Mouse (Mus musculus): Measurements from ENCODE around the gene Serpinb9. TPM values are rescaled to one million over a fixed set of nuclear protein-coding genes. Genes with fewer than 3 reads are reported as not detected.
"Not testable (repeated sequence)": the region's sequence is repeated elsewhere in the genome, so short reads cannot be mapped to it uniquely, and the experiment has no call there.

The Serpinb9 gene
- total RNA-seq (2021), result 1 to 10 TPM; 3.6 to 3.9 TPM
- long read RNA-seq, experiment 1, transcript Serpinb9-201 (7 exons, 3,397 nt), result major isoform, 5 of 5 reads
- long read RNA-seq, experiment 1, partial matches to known transcripts, result 0 of 5 reads
- long read RNA-seq, experiment 1, other reads (novel, unspliced or antisense), result 0 of 5 reads
- long read RNA-seq, experiment 2, partial matches to known transcripts, result 0 of 1 reads
- long read RNA-seq, experiment 2, other reads (novel, unspliced or antisense), result 0 of 1 reads

DNA sequence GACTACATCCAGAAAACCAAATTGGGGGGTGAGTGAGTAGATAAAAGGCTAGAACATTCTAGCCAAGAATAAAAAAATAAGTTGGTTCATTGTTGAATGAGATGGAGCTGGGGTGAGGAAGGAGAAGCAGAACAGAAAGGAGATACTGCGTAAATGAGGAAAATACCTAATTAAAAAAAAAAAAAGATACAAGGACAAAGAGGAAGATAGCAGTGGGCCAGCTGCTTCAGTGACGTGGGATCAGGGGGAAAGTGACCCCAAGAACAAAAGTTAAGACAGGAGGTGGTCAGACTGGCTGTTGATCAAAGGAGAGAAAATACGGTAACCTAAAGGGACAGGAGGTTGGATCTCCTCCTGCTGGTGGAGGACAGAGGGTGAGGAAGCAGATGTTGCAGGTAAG lies at the start of gene Serpinb9:
Gene Serpinb9, plus strand, starts transcription at position 301 of the 400 bp plus-strand sequence.
- no peak for DNase-seq

- DNase-seq, result no peak
Observed at GRCm38 (mm10) chr13:32956537-32956936, 46.5 kb upstream of the Serpinb9 start.

DNA sequence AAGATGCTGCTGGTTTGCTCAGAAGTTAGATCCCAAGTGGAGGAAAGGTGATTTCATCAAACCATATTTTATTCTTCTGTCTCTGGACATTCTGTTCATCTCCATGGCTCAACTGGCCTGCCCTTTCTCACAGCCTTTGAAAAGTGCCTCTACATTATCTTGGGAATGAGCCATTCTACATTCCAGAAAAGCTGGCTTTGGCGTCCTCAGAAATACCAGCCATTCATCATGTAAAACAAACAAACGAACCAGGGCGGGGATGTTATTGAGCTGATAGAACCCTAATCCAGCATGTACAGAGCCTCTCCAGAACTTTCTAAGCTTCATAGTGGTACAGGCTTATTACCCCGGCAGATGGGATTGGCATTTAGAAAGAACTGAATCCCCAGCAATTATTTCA lies 45.1 kb upstream of the Serpinb9 start:
- no peak for DNase-seq

DNA sequence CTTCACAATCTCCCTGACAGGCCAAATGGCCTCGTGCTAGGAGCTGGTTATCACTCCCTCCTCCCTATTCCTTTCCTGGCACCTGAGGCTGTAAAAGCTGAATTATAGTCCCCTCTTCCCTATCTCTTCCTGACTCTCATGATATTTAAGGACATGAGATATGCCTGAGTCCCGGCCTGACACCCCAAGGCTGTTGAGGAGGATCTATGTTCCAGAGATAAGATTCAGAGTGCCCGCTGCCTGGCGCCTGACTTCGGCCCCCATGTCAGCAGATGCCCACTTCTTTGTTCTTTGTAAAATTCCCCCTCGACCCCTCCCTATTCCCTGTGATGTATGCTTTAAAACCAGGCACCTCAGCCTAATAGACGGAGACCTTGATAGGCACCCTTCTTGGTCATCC lies 44.5 kb upstream of the Serpinb9 start:
- DNase-seq, result not testable (repeated sequence)

GRCm38 (mm10) chr13:32963990-32964753 lies 38.9 kb upstream of the Serpinb9 start:
- DNase-seq, result no peak

GRCm38 (mm10) chr13:32964989-32965811 lies 37.9 kb upstream of the Serpinb9 start, which contains the start of gene Serpinb6b:
Serpinb6b (plus strand) TSS chr13:32965209.
- peak; percentile 10 for DNase-seq

DNA sequence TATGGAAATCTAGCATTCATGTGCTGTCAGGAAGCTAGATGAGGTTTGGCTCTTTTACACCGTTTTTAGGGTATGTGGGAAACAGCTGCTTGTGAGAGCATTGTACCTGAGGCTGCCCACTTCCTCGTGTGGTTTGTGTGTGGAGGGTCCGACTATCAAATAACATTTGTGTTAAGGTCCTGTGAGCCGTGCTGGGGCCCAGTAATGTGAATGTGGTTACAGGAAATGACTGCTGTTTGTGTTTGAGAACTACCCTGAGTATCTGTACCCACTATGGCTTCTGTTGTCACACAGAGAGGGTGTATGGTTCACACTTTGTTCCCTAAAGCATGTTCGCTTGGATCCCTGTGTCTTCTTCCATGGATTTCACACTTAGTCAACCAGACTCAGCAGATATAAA lies 36.9 kb upstream of the Serpinb9 start:
- DNase-seq, result no peak

GRCm38 (mm10) chr13:32967233-32967632 lies 35.8 kb upstream of the Serpinb9 start:
- no peak for DNase-seq

DNA sequence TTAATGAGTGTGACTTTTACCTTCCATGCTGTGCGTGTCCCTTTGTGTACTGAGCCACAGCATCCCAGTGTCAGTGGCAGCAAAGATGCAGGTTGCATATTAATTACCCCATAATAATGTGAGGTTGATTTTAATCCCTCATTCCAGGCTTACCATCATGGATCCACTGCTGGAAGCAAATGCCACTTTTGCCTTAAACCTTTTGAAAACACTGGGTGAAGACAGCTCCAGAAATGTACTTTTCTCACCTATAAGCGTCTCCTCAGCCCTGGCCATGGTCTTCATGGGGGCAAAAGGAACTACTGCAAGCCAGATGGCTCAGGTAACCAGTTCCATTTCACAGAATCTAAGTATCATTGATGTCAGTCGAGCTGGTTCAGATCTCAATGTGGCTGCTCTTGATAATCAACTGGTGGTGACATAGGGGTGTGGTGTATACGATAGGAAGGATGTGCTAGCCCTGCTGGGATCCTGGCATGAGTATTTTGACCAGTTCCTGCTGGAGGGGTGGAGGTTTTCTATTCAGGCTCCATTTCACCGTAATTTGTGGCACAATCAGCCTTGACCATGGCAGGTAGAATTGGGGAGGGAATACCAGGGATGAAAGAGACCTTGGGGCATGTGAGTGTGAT lies 34.6 kb upstream of the Serpinb9 start:
- no peak for DNase-seq

DNA sequence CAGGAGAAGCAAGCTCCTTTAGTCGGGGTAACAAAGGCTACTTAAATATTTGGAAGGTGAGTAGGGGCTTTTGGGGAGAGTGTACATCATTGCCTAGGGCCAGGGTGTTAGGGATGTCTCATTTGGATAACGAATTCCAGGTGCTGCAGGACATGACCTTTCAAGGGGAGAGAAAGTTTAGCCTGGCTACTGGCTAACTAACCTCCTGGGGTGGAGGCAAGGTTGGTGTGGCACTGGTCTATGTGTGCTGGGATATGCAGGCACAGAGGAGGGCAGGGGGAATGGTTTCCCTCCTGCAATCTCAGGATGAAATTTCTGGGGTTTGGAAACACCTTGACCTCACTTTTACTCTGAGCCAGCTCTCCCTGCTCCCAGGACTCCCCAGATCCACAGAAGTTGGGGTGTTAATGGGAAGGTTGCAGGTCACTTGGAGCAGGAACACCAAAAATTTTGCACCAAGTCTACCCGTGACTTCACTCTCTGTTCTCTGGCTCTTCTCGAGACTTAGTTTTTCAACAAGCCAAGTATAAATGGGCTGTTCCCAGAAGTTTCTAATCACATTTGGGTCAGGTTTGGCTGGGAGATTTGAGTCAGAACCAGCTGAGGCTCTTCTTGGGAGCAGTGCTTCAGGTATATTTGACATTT lies 33.9 kb upstream of the Serpinb9 start:
- no peak for DNase-seq

- no peak for DNase-seq
Observed at GRCm38 (mm10) chr13:32969641-32970040, 33.4 kb upstream of the Serpinb9 start.

- DNase-seq, result no peak
Observed at GRCm38 (mm10) chr13:32970776-32971175, 32.3 kb upstream of the Serpinb9 start.

DNA sequence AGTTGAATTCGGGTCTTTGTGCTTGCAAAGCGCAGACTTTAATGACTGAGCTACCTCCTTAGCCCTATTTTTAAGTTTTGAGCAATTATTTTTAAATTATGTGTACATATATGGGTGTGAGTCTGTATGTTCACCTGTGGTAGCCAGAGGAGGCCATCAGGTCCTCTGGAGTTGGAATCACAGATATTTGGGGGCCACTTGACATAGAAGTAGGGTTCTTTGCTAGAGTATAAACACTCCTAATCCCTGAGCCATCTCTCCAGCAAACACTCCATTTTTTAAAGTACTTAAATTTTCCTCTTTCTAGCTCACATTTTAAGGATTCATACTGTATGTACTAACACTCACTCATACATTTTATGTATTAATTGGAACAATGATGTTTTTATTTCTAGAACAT lies 28.8 kb upstream of the Serpinb9 start:
- no peak for DNase-seq

DNA sequence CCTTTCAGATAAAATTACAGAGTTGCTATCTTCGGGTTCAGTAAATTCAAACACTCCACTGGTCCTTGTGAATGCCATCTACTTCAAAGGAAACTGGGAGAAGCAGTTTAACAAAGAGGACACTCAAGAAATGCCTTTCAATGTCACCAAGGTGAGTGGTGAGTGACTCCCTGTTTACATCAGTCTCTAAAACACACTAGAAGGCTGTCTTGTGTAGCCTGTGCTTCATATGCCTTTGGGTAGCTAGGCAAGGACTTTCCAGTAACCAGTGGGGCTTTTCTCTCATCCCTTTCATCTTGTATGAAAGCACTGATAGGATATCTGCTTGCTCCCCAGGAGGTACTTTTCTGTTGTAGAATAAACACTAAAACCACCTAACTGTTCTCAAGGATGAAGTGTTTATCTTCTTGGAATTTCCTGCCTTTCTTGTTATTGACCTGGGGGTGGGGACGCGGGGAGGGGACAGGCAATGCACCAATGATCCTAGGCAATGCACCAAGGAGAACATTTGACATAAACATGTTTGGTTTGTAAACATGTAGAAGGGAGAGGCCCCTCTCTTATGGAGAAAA lies 28.1 kb upstream of the Serpinb9 start:
- no peak for DNase-seq

GRCm38 (mm10) chr13:32975710-32976109 lies 27.3 kb upstream of the Serpinb9 start:
- no peak for DNase-seq

DNA sequence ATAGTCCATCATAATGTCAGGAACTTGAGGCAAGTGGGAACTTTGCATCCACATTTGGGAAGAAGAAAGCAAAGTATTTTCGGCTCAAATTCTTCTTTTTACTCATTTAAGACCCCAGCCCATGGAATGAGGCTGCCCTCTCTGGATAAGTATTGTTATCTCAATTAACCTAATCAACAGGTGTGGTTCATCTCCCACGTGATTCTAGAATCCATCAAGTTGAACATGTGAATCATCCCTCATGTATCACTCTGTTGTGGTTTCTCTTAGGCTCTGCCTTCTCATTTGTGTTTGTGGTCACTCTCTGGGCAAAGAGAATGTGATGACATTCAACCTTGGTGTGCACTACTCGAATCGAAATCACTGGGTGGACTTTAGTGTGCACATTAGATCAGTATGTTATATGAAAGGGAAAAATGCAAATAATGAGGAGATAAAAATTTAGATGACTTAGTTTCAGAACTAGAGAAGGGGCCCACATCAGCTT lies 20.5 kb upstream of the Serpinb9 start:
- no peak for DNase-seq

DNA sequence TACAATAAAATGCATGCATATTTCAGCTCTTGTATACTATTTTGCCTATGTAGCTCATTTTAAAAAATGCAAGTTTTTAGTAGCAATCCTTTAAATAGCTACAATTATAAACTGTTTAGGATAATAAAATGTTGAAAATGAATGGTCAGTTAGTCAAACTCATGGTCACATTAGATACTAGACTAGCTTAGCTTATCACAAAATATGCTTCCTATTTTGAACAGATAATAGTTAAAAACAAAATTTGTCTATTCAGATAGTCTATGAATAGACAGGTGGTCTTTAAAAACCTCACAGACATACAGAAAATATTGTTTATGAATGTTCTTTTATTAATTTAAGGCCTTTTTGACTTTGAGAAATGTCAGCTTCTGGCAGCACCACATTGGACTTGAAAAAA lies 16.8 kb upstream of the Serpinb9 start:
- DNase-seq, result no peak

DNA sequence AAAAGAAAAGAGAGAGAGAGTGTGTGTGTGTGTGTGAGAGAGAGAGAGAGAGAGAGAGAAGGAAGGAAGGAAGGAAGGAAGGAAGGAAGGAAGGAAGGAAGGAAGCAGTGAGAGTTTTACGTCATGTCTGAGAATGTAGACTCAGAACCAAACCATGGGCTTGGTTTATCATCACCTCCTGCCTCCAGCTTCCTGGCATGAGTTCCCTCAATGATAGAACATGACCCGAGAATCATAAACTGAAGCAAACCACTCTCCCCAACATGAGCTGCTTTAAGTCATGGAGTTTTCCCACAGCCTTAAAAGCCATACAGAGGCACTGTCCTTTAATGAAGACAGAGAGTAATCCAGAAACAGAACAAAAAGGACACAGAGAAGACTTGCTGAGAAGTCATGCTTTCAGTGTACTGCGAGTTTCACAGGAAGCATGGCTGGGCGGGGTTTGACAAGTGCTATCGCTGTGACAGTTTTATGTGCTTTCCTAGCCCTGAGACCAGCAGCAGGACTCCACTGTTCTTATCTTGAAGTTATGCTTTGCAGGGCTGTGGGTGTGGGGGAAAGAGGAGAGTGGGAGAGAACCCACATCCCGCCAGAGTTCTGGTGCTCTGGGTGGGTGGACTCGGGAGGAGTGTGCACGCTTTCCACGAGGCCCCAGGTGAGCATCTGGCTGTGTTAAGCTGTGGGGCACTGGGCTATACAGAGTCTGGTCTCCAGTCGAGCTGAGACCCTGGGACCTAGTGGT lies 9.7 kb upstream of the Serpinb9 start:
- no peak for DNase-seq

- DNase-seq, result no peak
Observed at GRCm38 (mm10) chr13:32993894-32994242, 9.2 kb upstream of the Serpinb9 start.

GRCm38 (mm10) chr13:32995051-32995450 lies 8.0 kb upstream of the Serpinb9 start:
- DNase-seq, result no peak

DNA sequence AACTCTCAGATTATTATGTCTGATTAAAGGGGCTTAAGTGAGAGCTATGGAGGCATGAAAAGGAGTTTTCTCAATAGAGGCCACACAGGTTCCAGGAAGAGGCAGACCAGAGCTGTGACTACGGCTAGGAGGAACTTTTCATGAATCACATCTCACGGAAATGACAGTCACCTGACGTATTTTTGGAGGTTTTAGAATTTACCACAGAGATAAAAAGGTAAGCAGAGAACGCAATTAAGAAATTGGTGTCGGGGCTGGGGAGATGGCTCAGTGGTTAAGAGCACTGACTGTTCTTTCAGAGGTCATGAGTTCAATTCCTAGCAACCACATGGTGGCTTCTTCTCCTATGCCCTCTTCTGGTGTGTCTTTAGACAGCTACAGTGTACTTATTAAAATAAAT lies 1.7 kb upstream of the Serpinb9 start:
- DNase-seq, result no peak
